Mouse (Mus musculus) myocyte (in vitro differentiated cells): ENCODE results near the gene Cbfa2t3.

Source experiments
- MAX ChIP-seq: IDR thresholded peaks from one replicate; pipeline ENCODE4 v1.6.1; 2011; ENCODE audit warnings: low read depth, mild to moderate bottlenecking, control low read depth
- POLR2A ChIP-seq: IDR thresholded peaks from one replicate; pipeline ENCODE4 v1.6.1; 2011; ENCODE audit warnings: low read depth, mild to moderate bottlenecking, control low read depth, moderate library complexity; ENCODE audit not compliant: insufficient read length
- POLR2AphosphoS2 ChIP-seq: IDR thresholded peaks from one replicate; pipeline ENCODE4 v1.6.1; 2011; ENCODE audit warnings: low read depth, control low read depth; ENCODE audit not compliant: insufficient read length
- REST ChIP-seq: IDR thresholded peaks from one replicate; pipeline ENCODE4 v1.6.1; 2011; ENCODE audit warnings: mild to moderate bottlenecking, control low read depth, moderate library complexity; ENCODE audit not compliant: insufficient read depth, insufficient read length
- USF1 ChIP-seq: IDR thresholded peaks from one replicate; pipeline ENCODE4 v1.6.1; 2011; ENCODE audit warnings: low read depth, mild to moderate bottlenecking, control low read depth, moderate library complexity

DNA sequence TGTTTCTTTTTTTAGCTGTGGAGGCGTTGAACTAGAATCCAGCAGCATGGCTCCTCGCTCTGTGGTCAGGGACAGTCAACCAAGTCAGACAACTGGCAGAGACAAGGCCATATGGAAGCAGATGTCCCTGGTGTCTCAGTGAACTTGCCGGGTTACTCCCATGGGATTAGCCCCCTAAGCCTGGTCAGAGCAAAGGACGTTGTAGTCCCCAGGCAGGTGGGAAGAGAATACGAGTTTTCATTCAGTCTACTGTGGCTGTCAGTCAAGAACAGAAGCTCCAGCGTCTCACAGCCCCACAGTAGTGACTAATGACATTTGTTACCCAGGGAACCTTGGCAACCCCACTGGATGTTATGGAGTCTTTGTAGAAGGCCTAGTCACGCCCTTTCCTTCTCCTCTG lies 47.5 kb upstream of the Cbfa2t3 start:
- TF ChIP-seq POLR2A = no peak
- TF ChIP-seq USF1 = no peak
- TF ChIP-seq MAX = no peak
- no peak for TF ChIP-seq POLR2AphosphoS2
- no peak for TF ChIP-seq REST
